Mouse (Mus musculus) bone marrow, adult 2 months (tissue): Measurements from ENCODE around the gene Leng1.

Experiments
- CTCF ChIP-seq: fragments of 200-500 bp; IDR thresholded peaks from 2 replicates; pipeline ENCODE4 v1.5.1; 2011; ENCODE audit warnings: low read length, control low read depth; ENCODE audit not compliant: control insufficient read depth, insufficient read depth
- POLR2A ChIP-seq: fragments of 200-500 bp; IDR thresholded peaks from 2 replicates; pipeline ENCODE4 v1.6.1; 2011; ENCODE audit warnings: low read depth, mild to moderate bottlenecking, control low read depth, low read length, borderline replicate concordance; ENCODE audit not compliant: control insufficient read depth

- TF ChIP-seq CTCF, result no peak
- no peak for TF ChIP-seq POLR2A
Measured at GRCm38 (mm10) chr7:3614021-3614420, 51.6 kb downstream of the Leng1 start.
